Mouse (Mus musculus): ENCODE results near the gene Plpp3.

The Plpp3 gene

GRCm38 (mm10) chr4:105190826-105191225, 33.7 kb downstream of the Plpp3 start:
- DNase-seq (ENCODE audit: low read depth) = no peak

- DNase-seq (ENCODE audit: low read depth) = no peak
Measured at GRCm38 (mm10) chr4:105191550-105191949, 34.4 kb downstream of the Plpp3 start.

- no peak for DNase-seq (ENCODE audit: low read depth)
Measured at GRCm38 (mm10) chr4:105192665-105193064, 35.5 kb downstream of the Plpp3 start.

GRCm38 (mm10) chr4:105195256-105195655, 38.1 kb downstream of the Plpp3 start:
- no peak for DNase-seq (ENCODE audit: low read depth)

- no peak for DNase-seq (ENCODE audit: low read depth)
Measured at GRCm38 (mm10) chr4:105196099-105196498, 39.0 kb downstream of the Plpp3 start.

- no peak for DNase-seq (ENCODE audit: low read depth)
Measured at GRCm38 (mm10) chr4:105196993-105197765, 40.0 kb downstream of the Plpp3 start.

- no peak for DNase-seq (ENCODE audit: low read depth)
Measured at GRCm38 (mm10) chr4:105198696-105199095, 41.5 kb downstream of the Plpp3 start.

- DNase-seq (ENCODE audit: low read depth) = no peak
Measured at GRCm38 (mm10) chr4:105199345-105199744, 42.2 kb downstream of the Plpp3 start.

- peak; percentile 42 for DNase-seq (ENCODE audit: low read depth)
Measured at GRCm38 (mm10) chr4:105200624-105201524, 43.7 kb downstream of the Plpp3 start.

GRCm38 (mm10) chr4:105202439-105202838, 45.3 kb downstream of the Plpp3 start:
- DNase-seq (ENCODE audit: low read depth) = no peak

GRCm38 (mm10) chr4:105203303-105203761, 46.2 kb downstream of the Plpp3 start:
- no peak for DNase-seq (ENCODE audit: low read depth)

GRCm38 (mm10) chr4:105204071-105204470, 46.9 kb downstream of the Plpp3 start:
- peak; percentile 34 for DNase-seq (ENCODE audit: low read depth)

- DNase-seq (ENCODE audit: low read depth) = peak; percentile 34
Measured at GRCm38 (mm10) chr4:105205045-105205851, 48.1 kb downstream of the Plpp3 start.

GRCm38 (mm10) chr4:105206102-105206501, 49.0 kb downstream of the Plpp3 start:
- DNase-seq (ENCODE audit: low read depth) = no peak

- DNase-seq (ENCODE audit: low read depth) = no peak
Measured at GRCm38 (mm10) chr4:105206995-105207394, 49.8 kb downstream of the Plpp3 start.

GRCm38 (mm10) chr4:105207641-105208040, 50.5 kb downstream of the Plpp3 start:
- no peak for DNase-seq (ENCODE audit: low read depth)

- DNase-seq (ENCODE audit: low read depth) = no peak
Measured at GRCm38 (mm10) chr4:105208977-105209376, 51.8 kb downstream of the Plpp3 start.

GRCm38 (mm10) chr4:105213314-105213713, 56.2 kb downstream of the Plpp3 start:
- DNase-seq (ENCODE audit: low read depth) = peak; percentile 43

- DNase-seq (ENCODE audit: low read depth) = no peak
Measured at GRCm38 (mm10) chr4:105214438-105214837, 57.3 kb downstream of the Plpp3 start.

- no peak for DNase-seq (ENCODE audit: low read depth)
Measured at GRCm38 (mm10) chr4:105215726-105216410, 58.7 kb downstream of the Plpp3 start.

GRCm38 (mm10) chr4:105218202-105218601, 61.1 kb downstream of the Plpp3 start:
- DNase-seq (ENCODE audit: low read depth) = no peak
